Mouse (Mus musculus) kidney, adult 2 months (tissue): Measurements from ENCODE around the gene Tmem229b.

ENCODE experiments used
- CTCF ChIP-seq: fragments of 200-500 bp; conservative IDR thresholded peaks from 2 replicates; pipeline ENCODE4 v1.5.1; 2011; ENCODE audit warnings: low read depth, mild to moderate bottlenecking, control low read depth, low read length, moderate library complexity, mixed read lengths; ENCODE audit not compliant: insufficient read depth, insufficient read length
- POLR2A ChIP-seq: fragments of 200-500 bp; IDR thresholded peaks from one replicate; pipeline ENCODE4 v1.6.1; 2011; ENCODE audit warnings: low read depth, low read length, control low read depth

- TF ChIP-seq CTCF (no peak), POLR2A (no peak)
Observed at GRCm38 (mm10) chr12:79034331-79034730, 26.9 kb upstream of the Tmem229b start.
